Mouse (Mus musculus) CD4-positive helper T cell, adult 2 months (primary cell): Measurements from ENCODE around the gene Arap1.
A peak's percentile ranks its signal among the peaks of the same experiment; 100 is the strongest.

ENCODE experiments used
- DNase-seq: peaks from one replicate; pipeline ENCODE4 v3.0.0-alpha.2; 2012; ENCODE audit warnings: low read depth, missing footprints, low spot score

The Arap1 gene

GRCm38 (mm10) chr7:101327263-101327662 lies 20.6 kb upstream of the Arap1 start:
- no peak for DNase-seq

DNA sequence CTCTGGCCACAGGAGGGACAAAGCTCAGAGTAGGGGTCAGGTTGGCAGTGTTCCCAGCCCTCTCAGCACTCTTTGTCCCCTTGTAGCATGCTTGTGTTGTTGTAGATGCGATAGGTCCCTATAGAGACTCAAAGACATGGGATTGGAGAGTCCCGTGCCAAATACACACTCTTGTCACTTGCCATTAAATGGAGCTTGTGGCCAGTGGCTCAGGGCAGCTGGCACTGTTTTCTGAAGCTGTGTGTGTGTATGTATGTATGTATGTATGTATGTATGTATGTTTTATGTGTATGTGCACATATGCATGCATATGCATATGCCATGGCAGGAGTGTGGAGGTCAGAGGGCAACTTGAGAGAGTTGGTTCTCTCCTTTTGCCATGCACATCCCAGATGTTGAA lies 20.1 kb upstream of the Arap1 start:
- no peak for DNase-seq

DNA sequence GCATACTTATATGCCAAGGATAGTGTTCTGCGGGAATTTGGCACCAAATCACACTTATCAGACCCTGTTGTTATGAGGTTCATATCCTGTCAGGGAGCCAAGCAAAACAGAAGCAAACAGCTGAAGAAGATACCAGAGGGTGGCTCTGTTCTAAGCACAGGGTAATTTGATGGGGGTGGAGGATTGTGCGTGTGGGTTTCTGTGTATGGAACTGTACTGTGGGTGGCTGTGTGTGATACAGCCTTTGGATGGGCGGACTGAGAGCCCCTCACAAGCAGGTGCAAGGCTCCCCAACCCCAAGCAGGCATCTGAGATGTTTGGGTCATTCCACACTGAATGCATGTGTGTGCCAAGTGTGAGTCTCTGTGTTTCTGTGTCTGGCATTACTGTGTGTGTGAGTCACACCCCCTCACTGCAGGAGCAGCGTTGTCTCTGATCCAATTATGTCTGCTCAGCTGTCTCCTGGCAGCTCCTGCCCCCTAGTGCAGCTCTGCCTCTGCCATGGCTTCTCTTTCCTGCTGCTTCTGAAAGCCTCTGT lies 19.2 kb upstream of the Arap1 start:
- no peak for DNase-seq

GRCm38 (mm10) chr7:101329606-101330005 lies 18.3 kb upstream of the Arap1 start:
- no peak for DNase-seq

- no peak for DNase-seq
Observed at GRCm38 (mm10) chr7:101330074-101330840, 17.6 kb upstream of the Arap1 start.

DNA sequence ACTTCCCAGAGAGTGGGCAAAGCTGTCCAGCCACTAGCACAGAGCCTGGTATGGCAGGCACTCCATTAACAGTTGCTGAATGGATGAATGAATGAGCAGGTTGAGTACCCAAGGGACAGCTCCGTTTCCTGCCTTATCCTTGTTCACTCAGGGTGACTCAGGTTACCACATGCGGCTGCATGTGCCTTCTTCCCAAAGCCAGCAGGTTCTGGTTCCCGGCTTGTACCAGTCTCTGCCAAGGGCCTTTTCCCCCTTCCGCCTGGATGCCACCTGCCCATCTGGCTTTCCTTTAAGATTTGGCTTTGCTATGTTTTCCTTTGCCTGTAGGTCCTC lies 17.1 kb upstream of the Arap1 start:
- DNase-seq = no peak

DNA sequence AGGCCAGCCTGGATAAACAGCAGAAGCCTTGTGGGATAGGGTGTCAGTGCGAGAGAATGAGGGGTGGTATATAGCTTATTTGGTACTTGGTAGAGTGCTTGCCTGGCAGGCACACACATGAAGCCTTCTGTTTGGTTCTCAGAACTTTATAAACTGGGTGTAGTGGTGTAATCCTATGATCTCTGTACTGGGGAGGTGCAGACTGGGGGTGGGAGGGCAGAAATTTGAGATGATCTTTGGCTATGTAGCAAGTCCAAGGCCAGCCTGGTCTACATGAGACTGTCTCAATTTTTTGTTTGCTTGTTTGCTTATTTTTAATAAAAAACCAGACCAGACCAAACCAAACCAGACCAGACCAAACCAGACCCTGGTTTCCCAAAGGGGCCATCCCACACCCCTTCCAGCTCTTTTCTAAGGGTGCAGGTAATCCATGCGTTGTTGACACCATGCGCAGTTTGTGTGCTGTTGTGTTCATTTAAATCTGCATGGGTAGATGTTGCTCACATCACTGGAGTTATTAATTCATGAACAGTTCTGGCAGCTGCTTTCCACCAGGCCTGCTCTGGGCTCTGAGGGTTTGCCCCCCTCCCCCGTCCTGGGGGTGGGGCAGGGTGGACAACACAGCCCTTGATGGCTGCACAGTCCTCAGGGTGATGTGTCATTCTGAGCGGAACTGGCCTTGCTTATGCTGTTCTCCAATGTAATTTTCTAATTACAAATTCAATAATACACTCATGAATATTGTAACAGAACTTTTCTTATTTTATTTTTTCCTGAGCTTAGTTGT lies 15.6 kb upstream of the Arap1 start:
- no peak for DNase-seq

GRCm38 (mm10) chr7:101335228-101335627 lies 12.6 kb upstream of the Arap1 start:
- no peak for DNase-seq

GRCm38 (mm10) chr7:101336686-101337085 lies 11.2 kb upstream of the Arap1 start:
- no peak for DNase-seq

GRCm38 (mm10) chr7:101337401-101337800 lies 10.5 kb upstream of the Arap1 start:
- no peak for DNase-seq

GRCm38 (mm10) chr7:101341405-101341804 lies 6.5 kb upstream of the Arap1 start:
- DNase-seq = peak; percentile 40

DNA sequence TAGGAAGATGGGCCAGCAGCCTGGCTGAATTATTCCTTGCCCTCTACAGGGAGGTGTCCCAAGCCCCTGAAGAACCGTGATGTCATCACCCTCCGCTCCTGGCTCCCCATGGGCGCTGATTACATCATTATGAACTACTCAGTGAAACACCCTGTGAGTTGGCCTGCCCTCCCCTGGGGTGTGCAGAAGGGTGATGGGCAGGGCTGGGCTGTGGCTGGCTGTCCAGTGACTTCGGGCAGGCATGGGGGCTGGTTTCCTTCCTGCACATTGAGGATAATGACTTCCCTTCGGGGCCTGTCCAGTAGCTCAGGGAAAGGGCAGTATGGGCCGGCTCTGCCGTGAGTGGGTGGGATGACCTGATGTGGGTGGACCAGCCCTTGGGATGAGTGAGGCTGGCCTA lies 4.7 kb upstream of the Arap1 start:
- no peak for DNase-seq

DNA sequence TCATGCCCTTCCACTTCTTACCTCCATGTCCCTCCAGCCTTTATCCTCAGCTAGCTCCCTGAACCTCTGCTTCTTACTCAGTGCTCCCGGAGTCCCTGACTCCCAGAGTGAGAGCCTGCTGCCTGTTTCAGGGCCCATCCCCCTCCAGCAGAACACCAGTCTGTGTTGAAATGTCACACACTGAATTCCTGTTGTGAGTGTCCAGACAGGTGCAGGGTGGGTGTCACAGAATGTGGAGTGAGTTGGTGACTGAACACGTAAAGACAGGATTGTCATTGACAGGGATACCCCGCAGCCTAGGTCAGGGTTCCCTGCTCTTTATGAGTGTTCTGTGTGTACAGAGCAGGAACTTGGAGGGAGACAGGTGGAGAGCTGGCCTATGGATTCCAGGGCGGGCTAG lies 3.0 kb upstream of the Arap1 start:
- DNase-seq = no peak

DNA sequence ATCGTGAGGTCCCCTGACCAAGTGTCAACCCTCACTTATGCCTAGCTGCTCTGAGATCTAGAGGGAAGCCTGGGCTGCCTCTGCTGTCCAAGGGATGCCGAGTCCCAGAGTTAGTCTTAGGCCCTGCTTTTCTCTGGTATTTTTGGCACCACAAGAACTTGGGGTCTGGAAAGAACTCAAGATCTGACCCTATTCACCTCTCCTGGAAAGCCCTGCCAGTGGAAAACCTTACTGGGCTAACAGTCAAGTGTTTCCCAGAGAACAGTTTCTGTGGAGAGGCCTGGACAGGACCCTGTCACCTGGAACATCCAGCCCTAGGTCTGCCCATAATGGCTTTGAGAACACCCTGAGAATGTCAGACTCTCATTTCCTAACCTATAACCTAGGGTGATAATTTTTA lies 876 bp upstream of the Arap1 start:
- no peak for DNase-seq

GRCm38 (mm10) chr7:101348312-101348711 lies 445 bp downstream of the Arap1 start:
- DNase-seq = peak; percentile 36

DNA sequence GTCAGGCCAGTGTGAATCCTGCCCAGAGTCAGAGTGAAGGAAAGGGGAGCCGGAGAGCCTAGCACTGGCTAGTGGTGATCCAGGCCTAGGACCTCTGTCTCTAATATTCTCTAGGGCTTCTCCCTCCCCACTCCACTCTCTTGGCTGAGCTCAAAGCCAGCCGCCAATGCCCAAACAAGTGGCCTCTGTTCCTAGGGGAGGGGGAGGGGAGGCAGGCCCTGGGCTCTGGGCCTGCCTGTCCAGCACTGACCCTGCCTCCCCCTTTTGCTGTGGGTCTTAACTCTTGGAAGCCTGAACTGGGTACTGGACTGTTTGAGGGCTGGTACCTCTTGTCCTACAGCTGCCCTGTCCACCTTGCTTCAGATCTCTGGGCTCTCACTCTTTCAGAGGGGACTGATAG lies 2.0 kb downstream of the Arap1 start:
- DNase-seq = no peak

DNA sequence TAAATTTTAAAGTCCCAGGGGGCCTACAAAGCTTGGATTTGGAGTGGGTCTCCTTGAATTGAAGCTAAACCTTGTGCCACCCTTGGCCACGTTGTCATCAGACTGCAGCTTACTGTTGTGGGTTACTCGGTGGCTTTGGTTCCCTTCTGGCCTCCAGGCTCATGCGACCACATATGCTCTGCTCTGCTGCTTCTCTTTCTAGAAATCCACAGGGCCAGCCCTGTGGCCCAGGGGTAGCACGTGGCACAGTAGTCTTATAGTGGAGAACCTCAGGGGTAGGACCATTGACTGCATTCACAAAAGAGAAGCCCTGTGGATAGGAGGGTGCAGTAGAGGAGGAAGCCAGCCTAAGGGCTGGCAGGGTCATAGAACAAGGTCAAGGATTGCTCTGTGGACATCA lies 4.5 kb downstream of the Arap1 start:
- DNase-seq = no peak

DNA sequence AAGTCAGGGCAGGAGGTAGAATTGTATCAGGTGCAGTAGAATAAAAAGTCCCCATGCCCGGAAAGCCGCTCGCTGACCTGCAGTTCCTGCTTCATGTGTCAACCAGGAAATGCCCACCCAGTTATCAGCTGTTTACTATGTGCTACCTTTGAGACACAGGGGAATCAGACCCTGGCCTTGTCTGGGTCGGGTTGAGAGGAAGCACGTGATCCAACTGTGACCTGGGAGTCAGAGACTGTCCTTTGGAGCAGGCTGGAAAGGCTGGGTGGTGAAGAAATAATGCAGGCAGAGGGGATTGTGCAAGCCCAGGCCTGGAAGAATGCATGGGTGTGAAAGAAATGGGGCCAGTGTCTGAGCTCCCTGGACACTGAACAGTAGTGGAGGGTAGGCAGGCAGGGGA lies 6.6 kb downstream of the Arap1 start:
- DNase-seq = no peak

GRCm38 (mm10) chr7:101355551-101356100 lies 7.8 kb downstream of the Arap1 start:
- DNase-seq = no peak

DNA sequence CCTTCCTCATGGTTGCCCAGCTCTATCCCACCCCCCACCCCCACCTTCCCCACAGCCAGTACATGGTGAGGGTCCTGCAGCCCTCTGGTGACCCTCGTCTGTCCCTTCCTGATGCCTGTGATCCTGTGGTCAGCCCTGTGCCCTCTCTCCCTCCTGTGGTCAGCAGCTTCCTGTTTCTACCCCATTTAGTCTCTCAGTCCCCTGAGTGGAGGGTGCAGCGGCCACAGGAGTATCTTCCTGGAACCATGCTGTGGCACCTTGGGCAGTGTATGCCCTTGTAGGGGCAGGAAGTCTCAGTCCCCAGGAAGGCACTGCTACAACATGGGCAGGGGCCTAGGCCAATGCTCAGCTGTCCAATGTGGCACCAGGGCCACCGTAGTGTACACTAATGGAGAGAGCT lies 9.0 kb downstream of the Arap1 start:
- DNase-seq = no peak

DNA sequence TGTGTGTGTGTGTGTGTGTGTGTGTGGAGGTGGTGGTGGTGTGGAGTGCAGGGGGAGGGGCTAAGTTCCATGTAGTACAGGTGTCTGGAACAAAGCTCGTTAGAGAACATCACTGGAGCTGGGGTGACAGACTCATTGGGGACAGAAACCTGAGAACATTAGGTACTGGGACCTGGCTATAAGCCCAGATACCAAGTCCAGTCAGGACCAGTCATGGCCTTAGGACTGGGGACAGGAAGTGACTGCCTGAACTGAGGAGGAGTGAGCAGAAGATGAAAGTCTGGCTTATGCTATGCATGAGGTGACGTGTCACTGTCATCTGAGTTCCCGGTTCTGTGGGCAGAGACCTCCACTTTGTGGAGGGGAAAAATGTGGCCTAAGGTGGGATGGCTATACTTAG lies 12.5 kb downstream of the Arap1 start:
- no peak for DNase-seq

DNA sequence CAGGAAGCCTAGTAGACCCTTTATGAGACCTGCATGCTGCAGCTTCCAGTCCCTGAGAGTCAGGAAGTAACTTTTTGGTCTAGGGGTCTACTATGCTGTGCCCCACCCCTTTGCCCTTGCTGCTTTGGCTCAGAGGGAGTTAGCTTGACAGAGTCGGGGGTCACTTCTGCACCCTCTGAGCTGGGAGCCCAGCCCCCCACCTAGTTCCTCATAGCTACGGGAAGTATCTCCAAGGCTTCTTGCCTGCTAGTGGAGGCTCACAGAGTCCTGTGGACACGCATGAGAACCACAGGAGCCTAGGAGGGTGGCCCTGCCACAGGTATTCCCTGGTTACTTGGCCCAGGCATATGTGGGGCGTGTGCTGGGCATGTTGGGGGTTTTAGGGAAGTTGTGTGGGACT lies 13.2 kb downstream of the Arap1 start:
- no peak for DNase-seq

GRCm38 (mm10) chr7:101361767-101362166 lies 13.9 kb downstream of the Arap1 start:
- DNase-seq = no peak
